ENCODE assay signal across 8 mouse cellular contexts in the genomic region with DNA sequence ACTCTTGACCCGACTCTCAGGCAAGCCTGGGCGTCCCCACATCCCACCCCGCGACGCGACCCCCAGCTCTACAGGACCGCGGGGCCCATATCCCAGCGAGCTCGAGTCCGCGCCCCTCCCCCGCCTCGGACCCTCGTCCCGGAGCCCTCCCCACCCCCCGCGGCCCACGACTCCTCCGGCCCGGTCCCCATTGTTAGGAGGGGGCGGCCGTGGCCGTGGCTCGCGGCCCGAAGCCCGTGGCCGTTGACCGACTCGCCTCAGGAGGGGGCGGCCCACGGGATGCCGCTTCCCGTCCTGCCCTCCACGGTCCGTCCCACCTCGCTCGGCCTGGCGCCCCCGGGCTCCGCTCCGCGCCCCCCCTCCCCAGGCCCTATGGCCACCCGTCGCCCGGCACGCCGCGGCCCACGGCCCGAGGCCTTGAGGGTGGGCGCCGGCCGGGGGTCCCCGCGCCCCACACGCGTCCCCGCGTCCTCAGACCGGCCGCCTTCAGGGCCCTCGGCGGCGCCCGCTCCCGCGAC. TPM values are rescaled to one million over a fixed set of nuclear protein-coding genes. Genes with fewer than 3 reads are reported as not detected.
DNase-seq lines count a peak whose midpoint lies in the region; ATAC-seq and TF ChIP-seq lines count a peak whose summit lies in the region.

A gene (minus strand): TSS at position 111 of the 518 bp plus-strand sequence.

- peak; percentile 81 for ATAC-seq in kidney, embryonic 15.5 days (replicated peaks; ENCODE audit: low FRiP score)
- ATAC-seq in Patski, result peak; percentile 69
- ATAC-seq in granulocyte monocyte progenitor cell, adult 5-6 weeks (replicated peaks; ENCODE audit: poor library complexity, severe bottlenecking), result peak; percentile 63
- peak; percentile 80 for ATAC-seq in lung, embryonic 14.5 days (ENCODE audit: insufficient read depth)

- H3K4me1 ChIP-seq in kidney, embryonic 15.5 days, result peaks cover 16% of the 10 kb centered on the region
- H3K4me1 ChIP-seq in lung, embryonic 14.5 days (ENCODE audit: insufficient read depth), result peaks cover 4% of the 10 kb centered on the region; the same call in 1 of the 2 replicates
- H3K4me1 ChIP-seq in small intestine, adult 2 months (ENCODE audit: control insufficient read depth, insufficient read depth, insufficient read length, low read length), result no peaks in the 10 kb centered on the region

- no peak for DNase-seq in kidney, adult 11 months
- DNase-seq in Patski (ENCODE audit: low read depth, low spot score), result no peak
- peak; percentile 68 for DNase-seq in embryo, embryonic 11 days
- peak; percentile 60 for DNase-seq in kidney, postnatal 14 days
- DNase-seq in lung, embryonic 14.5 days, result no peak

- CTCF ChIA-PET in Patski (lab: Charles Lee), result no interaction called here

- no peaks in the 10 kb centered on the region for H3K27me3 ChIP-seq in kidney, embryonic 15.5 days
- no peaks in the 10 kb centered on the region for H3K27me3 ChIP-seq in Patski
- H3K27me3 ChIP-seq in lung, embryonic 14.5 days (ENCODE audit: insufficient read depth, low read length), result no peaks in the 10 kb centered on the region
- no peaks in the 10 kb centered on the region for H3K27me3 ChIP-seq in small intestine, adult 2 months (ENCODE audit: control insufficient read depth, insufficient read depth, low read length)

- in situ Hi-C loops in Patski (cut with MboI; ENCODE audit: low pct_unique_long_range_greater_than_20kb), result loop anchor here (25.0 kb wide), 1 partner anchor 482 kb away; no protein-coding TSS in a partner anchor

- no peak for TF ChIP-seq POLR2A in small intestine, adult 2 months (IDR thresholded peaks at IDR 0.05; ENCODE audit: low read depth, low read length)

- peak within 1 kb of the TSS; percentile 97 for H3K4me3 ChIP-seq in kidney, embryonic 15.5 days (replicated peaks)
- H3K4me3 ChIP-seq in lung, embryonic 14.5 days (ENCODE audit: low read depth, low read length), result peak within 1 kb of the TSS; percentile 96
- peak within 1 kb of the TSS; percentile 98 for H3K4me3 ChIP-seq in small intestine, adult 2 months (ENCODE audit: low read depth, low read length)

- 1% methylated on average over 43 of the region's 69 CpGs for WGBS in kidney, embryonic 15.5 days
- under 1% methylated on average over 66 of the region's 69 CpGs for WGBS in lung, embryonic 14.5 days
- WGBS in small intestine, adult 2 months, result 2% methylated on average over 50 of the region's 69 CpGs

- no peaks in the 10 kb centered on the region for H3K9me3 ChIP-seq in kidney, embryonic 15.5 days (replicated peaks)
- no peaks in the 10 kb centered on the region for H3K9me3 ChIP-seq in lung, embryonic 14.5 days (ENCODE audit: low read depth, low read length)

- H3K27ac ChIP-seq in kidney, embryonic 15.5 days, result peak within 1 kb of the TSS; percentile 66; the same call in 1 of the 2 replicates
- peak within 1 kb of the TSS; percentile 72; the same call in 1 of the 2 replicates for H3K27ac ChIP-seq in lung, embryonic 14.5 days (ENCODE audit: low read depth)
- H3K27ac ChIP-seq in small intestine, adult 2 months (ENCODE audit: insufficient read depth, low read depth, low read length), result no peak within 1 kb of the TSS

- POLR2A ChIA-PET in Patski (lab: Charles Lee), result interaction anchor here (0.6 to 0.7 kb wide), 2 partner anchors 162 to 223 kb away, joined by 3 read pairs; no protein-coding TSS in a partner anchor

- peak within 1 kb of the TSS; percentile 96 for H3K9ac ChIP-seq in kidney, embryonic 15.5 days
- peak within 1 kb of the TSS; percentile 97 for H3K9ac ChIP-seq in lung, embryonic 14.5 days

- no peak for TF ChIP-seq CTCF in Patski (IDR thresholded peaks at IDR 0.05)
- TF ChIP-seq CTCF in lung, embryonic 14.5 days (IDR thresholded peaks at IDR 0.05; ENCODE audit: low read depth), result no peak
- TF ChIP-seq CTCF in small intestine, adult 2 months (IDR thresholded peaks at IDR 0.05; ENCODE audit: extremely low read depth, insufficient read length, insufficient replicate concordance, low read depth, low read length), result no peak

- H3K36me3 ChIP-seq in kidney, embryonic 15.5 days, result peaks cover 16% of the 10 kb centered on the region
- H3K36me3 ChIP-seq in lung, embryonic 14.5 days (ENCODE audit: insufficient read depth), result 0 out of 2 replicates have a peak, but pooled peaks cover 13% of the 10 kb centered on the region
- H3K36me3 ChIP-seq in small intestine, adult 2 months (ENCODE audit: control insufficient read depth, insufficient read depth, low read length), result 0 out of 2 replicates have a peak, but pooled peaks cover 1% of the 10 kb centered on the region

- peak within 1 kb of the TSS; percentile 75 for H3K4me2 ChIP-seq in kidney, embryonic 15.5 days
- H3K4me2 ChIP-seq in lung, embryonic 14.5 days, result peak within 1 kb of the TSS; percentile 70

RNA-seq across cellular contexts. Expression of the gene that starts here (rescaled TPM):
- 22.8 and 23.0 TPM in 2 replicates for polyA plus RNA-seq in kidney, embryonic 15.5 days (2015; fragmentation: Nextera tagmentation; extraction: Ambion mirVana)
- 52.2 TPM for polyA plus RNA-seq in Patski (2021)
- 53.8 and 60.4 TPM in 2 replicates for total RNA-seq in granulocyte monocyte progenitor cell, adult 5-6 weeks (2014; fragmentation: Nextera tagmentation)
- total RNA-seq in granulocyte monocyte progenitor cell, adult 5-6 weeks (2017), result 32.3 and 40.1 TPM in 2 replicates
- polyA plus RNA-seq in lung, embryonic 14.5 days (2014; fragmentation: Nextera tagmentation; extraction: Ambion mirVana), result 27.6 and 28.1 TPM in 2 replicates
- polyA plus RNA-seq in small intestine, adult 2 months (2012; rRNA removed), result 29.3 and 60.1 TPM in 2 replicates

Comparison
In these comparisons a context has a peak if more than half of its experiments do, and no peak if none do; other contexts are left out.
1. DNase-seq: peak in embryo, embryonic 11 days (single experiment) and kidney, postnatal 14 days (single experiment); none in kidney, adult 11 months (single experiment), Patski (single experiment) and lung, embryonic 14.5 days (single experiment).
2. Peak in every context shown above with its lines, with median percentiles within 50 percentile points of each other: ATAC-seq and H3K4me3 ChIP-seq.